Mouse (Mus musculus) bone marrow, adult 2 months (tissue): Measurements from ENCODE around the gene Npm1.

ENCODE experiments used
- CTCF ChIP-seq: fragments of 200-500 bp; IDR thresholded peaks from 2 replicates; pipeline ENCODE4 v1.5.1; 2011; ENCODE audit warnings: low read length, control low read depth; ENCODE audit not compliant: control insufficient read depth, insufficient read depth
- POLR2A ChIP-seq: fragments of 200-500 bp; IDR thresholded peaks from 2 replicates; pipeline ENCODE4 v1.6.1; 2011; ENCODE audit warnings: low read depth, mild to moderate bottlenecking, control low read depth, low read length, borderline replicate concordance; ENCODE audit not compliant: control insufficient read depth

GRCm38 (mm10) chr11:33142801-33143200 lies 20.2 kb downstream of the Npm1 start:
- no peak for TF ChIP-seq POLR2A
- no peak for TF ChIP-seq CTCF
